Mouse (Mus musculus): Measurements from ENCODE around the gene Ctsz. TPM values are rescaled to one million over a fixed set of nuclear protein-coding genes. Genes with fewer than 3 reads are reported as not detected.

The Ctsz gene
- total and polyA plus RNA-seq, 3 experiments: 93.7 to 118 TPM; not detected in 1

GRCm38 (mm10) chr2:174446905-174447304, 8.1 kb upstream of the Ctsz start:
- peaks cover 3 to 18% of the 10 kb centered on the region in 2 experiments for H3K4me1 ChIP-seq (ENCODE audit: control insufficient read depth in 1 of 2, insufficient read depth in 2 of 2, low read length in 2 of 2)
- TF ChIP-seq RAD21 (IDR thresholded peaks at IDR 0.05; ENCODE audit: low read depth, low read length): no peak
- no peak for TF ChIP-seq CHD1 (IDR thresholded peaks at IDR 0.05; ENCODE audit: low read depth, low read length)
- no peak for TF ChIP-seq ELF1 (IDR thresholded peaks at IDR 0.05; ENCODE audit: low read depth, low read length)
- TF ChIP-seq MAX (IDR thresholded peaks at IDR 0.05; ENCODE audit: low read length): no peak
- TF ChIP-seq TBP (IDR thresholded peaks at IDR 0.05; ENCODE audit: low read depth, low read length): no peak
- TF ChIP-seq NRF1 (IDR thresholded peaks at IDR 0.05; ENCODE audit: insufficient read depth, low read depth, low read length, poor library complexity, severe bottlenecking): no peak
- TF ChIP-seq USF1 (IDR thresholded peaks at IDR 0.05; ENCODE audit: low read depth, low read length): no peak
- no peak for TF ChIP-seq SIN3A (IDR thresholded peaks at IDR 0.05; ENCODE audit: low read length)
- no peak for TF ChIP-seq EP300 (IDR thresholded peaks at IDR 0.05; ENCODE audit: low read depth in 1 of 2, low read length in 2 of 2)
- TF ChIP-seq POLR2AphosphoS2 (IDR thresholded peaks at IDR 0.05; ENCODE audit: low read length): no peak
- TF ChIP-seq SMC3 (IDR thresholded peaks at IDR 0.05; ENCODE audit: low read depth, low read length): no peak
- no peak for TF ChIP-seq MAFK (IDR thresholded peaks at IDR 0.05; ENCODE audit: borderline replicate concordance, low read depth, low read length)
- no peak for TF ChIP-seq MXI1 (IDR thresholded peaks at IDR 0.05; ENCODE audit: low read depth, low read length)
- H3K27me3 ChIP-seq (ENCODE audit: control insufficient read depth in 1 of 2, insufficient read depth in 2 of 2, low read length in 2 of 2): no peaks in the 10 kb centered on the region
- H3K9ac ChIP-seq (ENCODE audit: control insufficient read depth, low read depth, low read length, poor library complexity, severe bottlenecking): no peak overlapping the region
- no peak overlapping the region for H3K27ac ChIP-seq (ENCODE audit: control insufficient read depth, low read depth, low read length)
- no peaks in the 10 kb centered on the region for H3K79me2 ChIP-seq (ENCODE audit: control insufficient read depth, insufficient read depth, low read length, poor library complexity)
- H3K9me3 ChIP-seq (replicated peaks; ENCODE audit: insufficient read depth, low read length): no peaks in the 10 kb centered on the region
- H3K36me3 ChIP-seq (ENCODE audit: control insufficient read depth in 1 of 2, insufficient read depth in 2 of 2, low read length in 2 of 2): no peaks in the 10 kb centered on the region; a peak in 2 of 4 replicates
- DNase-seq (ENCODE audit: low read depth, low spot score): no peak
- no peak overlapping the region for H3K4me3 ChIP-seq (ENCODE audit: control insufficient read depth in 1 of 2, insufficient read depth in 1 of 2, low read depth in 2 of 2, low read length in 2 of 2)

GRCm38 (mm10) chr2:174446492-174446891, 7.7 kb upstream of the Ctsz start:
- no peak overlapping the region for H3K9ac ChIP-seq (ENCODE audit: control insufficient read depth, low read depth, low read length, poor library complexity, severe bottlenecking)
- no peaks in the 10 kb centered on the region for H3K9me3 ChIP-seq (replicated peaks; ENCODE audit: insufficient read depth, low read length)
- no peak overlapping the region for H3K4me3 ChIP-seq (ENCODE audit: control insufficient read depth in 1 of 2, insufficient read depth in 1 of 2, low read depth in 2 of 2, low read length in 2 of 2)
- H3K36me3 ChIP-seq (ENCODE audit: control insufficient read depth in 1 of 2, insufficient read depth in 2 of 2, low read length in 2 of 2): no peaks in the 10 kb centered on the region; a peak in 2 of 4 replicates
- H3K79me2 ChIP-seq (ENCODE audit: control insufficient read depth, insufficient read depth, low read length, poor library complexity): no peaks in the 10 kb centered on the region
- H3K27me3 ChIP-seq (ENCODE audit: control insufficient read depth in 1 of 2, insufficient read depth in 2 of 2, low read length in 2 of 2): no peaks in the 10 kb centered on the region
- TF ChIP-seq MYB (IDR thresholded peaks at IDR 0.05; ENCODE audit: low read depth, low read length): no peak
- DNase-seq (ENCODE audit: low read depth, low spot score): no peak
- H3K4me1 ChIP-seq (ENCODE audit: control insufficient read depth in 1 of 2, insufficient read depth in 2 of 2, low read length in 2 of 2): peaks cover 3 to 15% of the 10 kb centered on the region in 2 experiments
- H3K27ac ChIP-seq (ENCODE audit: control insufficient read depth, low read depth, low read length): no peak overlapping the region

GRCm38 (mm10) chr2:174445018-174445417, 6.2 kb upstream of the Ctsz start:
- no peak overlapping the region for H3K9ac ChIP-seq (ENCODE audit: control insufficient read depth, low read depth, low read length, poor library complexity, severe bottlenecking)
- no peak for DNase-seq (ENCODE audit: low read depth, low spot score)
- no peaks in the 10 kb centered on the region for H3K79me2 ChIP-seq (ENCODE audit: control insufficient read depth, insufficient read depth, low read length, poor library complexity)
- no peak overlapping the region for H3K4me3 ChIP-seq (ENCODE audit: control insufficient read depth in 1 of 2, insufficient read depth in 1 of 2, low read depth in 2 of 2, low read length in 2 of 2)
- no peaks in the 10 kb centered on the region for H3K27me3 ChIP-seq (ENCODE audit: control insufficient read depth in 1 of 2, insufficient read depth in 2 of 2, low read length in 2 of 2)
- H3K9me3 ChIP-seq (replicated peaks; ENCODE audit: insufficient read depth, low read length): no peaks in the 10 kb centered on the region
- no peak overlapping the region for H3K27ac ChIP-seq (ENCODE audit: control insufficient read depth, low read depth, low read length)
- H3K36me3 ChIP-seq (ENCODE audit: control insufficient read depth in 1 of 2, insufficient read depth in 2 of 2, low read length in 2 of 2): no peaks in the 10 kb centered on the region; a peak in 1 of 4 replicates
- peaks cover 0 to 8% of the 10 kb centered on the region in 2 experiments; a peak in 2 of 4 replicates for H3K4me1 ChIP-seq (ENCODE audit: control insufficient read depth in 1 of 2, insufficient read depth in 2 of 2, low read length in 2 of 2)
- no peak for TF ChIP-seq EP300 (IDR thresholded peaks at IDR 0.05; ENCODE audit: low read depth in 1 of 2, low read length in 2 of 2)
- TF ChIP-seq BHLHE40 (IDR thresholded peaks at IDR 0.05; ENCODE audit: borderline replicate concordance, low read depth, low read length): no peak
- no peak for TF ChIP-seq SMC3 (IDR thresholded peaks at IDR 0.05; ENCODE audit: low read depth, low read length)
- no peak for TF ChIP-seq MEF2A (IDR thresholded peaks at IDR 0.05; ENCODE audit: extremely low read depth, insufficient replicate concordance, low read depth, low read length, poor library complexity, severe bottlenecking)

Data from MEL (cell line).